Mouse (Mus musculus): ENCODE results near the gene Eif4e. TPM values are rescaled to one million over a fixed set of nuclear protein-coding genes. Genes with fewer than 3 reads are reported as not detected.

The Eif4e gene
- 252 TPM for polyA plus RNA-seq (2017; shearing (Covaris generic))

DNA sequence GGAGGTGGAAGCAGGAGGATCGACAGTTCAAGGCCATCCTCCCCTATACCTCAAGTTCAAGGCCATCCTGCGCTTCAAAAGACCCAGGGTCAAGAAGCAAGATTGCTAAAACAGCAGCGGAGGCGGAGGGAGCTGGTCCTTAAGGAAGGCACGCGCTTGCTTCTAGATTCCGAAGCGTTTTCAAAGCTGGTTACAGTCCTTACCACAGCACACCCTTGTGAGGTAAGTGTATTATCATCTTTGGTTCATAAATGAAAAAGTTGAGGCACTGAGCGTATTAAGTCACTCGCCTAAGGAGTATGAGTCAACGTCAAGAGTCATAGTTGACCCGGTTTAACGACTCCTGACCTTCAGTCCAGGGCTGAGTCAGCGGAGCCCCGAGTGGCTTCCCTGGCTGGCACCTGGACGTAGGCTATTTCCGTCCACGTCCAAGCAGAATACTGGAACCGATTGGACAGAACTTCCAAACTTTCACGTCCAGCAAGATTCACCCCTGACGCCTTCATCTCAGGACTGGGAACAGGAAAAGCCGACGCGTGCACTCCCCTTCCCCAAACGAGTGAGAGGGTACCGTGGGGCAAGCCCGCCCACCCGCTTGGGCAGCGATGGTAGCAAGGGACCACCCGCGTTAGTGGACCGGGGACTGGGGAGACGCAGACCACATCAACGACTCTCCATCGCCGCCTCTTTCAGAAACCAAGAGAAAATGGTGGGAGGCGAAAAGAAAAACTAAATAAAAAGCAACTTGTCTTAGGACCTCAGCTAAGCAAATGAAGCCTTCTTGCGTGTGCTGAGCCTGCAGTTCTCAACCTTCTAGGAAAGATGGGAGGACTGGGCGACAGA, at the start of gene Eif4e:
Gene Eif4e (plus strand): TSS at position 107 of the 843 bp plus-strand sequence.

DNA sequence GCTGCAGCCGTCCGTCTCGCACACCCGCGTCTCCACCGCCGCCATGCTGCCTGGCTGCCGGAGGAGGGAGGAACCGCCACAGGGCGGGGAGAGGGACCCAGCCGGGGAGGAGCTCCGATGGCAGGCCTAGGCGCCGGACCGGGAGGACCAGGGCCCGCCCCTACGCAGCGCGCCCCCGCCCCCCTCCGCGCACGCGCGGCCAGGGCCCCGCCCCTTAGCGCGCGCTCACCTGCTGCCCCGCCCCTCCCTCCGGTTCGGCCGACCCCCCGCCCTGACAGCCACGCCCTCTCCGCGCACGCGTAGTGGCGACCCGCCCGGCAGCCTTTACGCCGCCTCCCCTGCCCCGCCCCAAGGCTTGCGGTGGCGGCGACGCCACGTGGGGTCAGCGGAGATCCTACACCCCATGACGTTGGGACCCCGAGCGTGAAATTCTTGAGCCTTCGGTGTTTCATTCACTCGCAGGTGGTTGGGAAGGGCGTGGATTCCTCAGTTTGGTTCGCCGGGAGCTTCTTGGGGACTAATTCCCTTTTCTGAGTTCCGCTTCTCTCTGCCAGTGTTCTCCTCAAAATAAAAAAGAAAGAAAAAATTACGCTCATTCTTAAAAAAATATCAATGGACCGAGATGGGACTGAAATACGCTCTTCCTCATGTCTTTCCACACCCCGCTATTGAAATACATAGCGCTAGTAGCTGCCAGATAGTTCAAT, 36.5 kb upstream of the Eif4e start, which contains the start of gene Metap1:
Gene Metap1 (minus strand): TSS at position 189 of the 707 bp plus-strand sequence.

Other genes with a start within 250 kb of the Eif4e start
- gene Adh6a, start 212.9 kb upstream of the Eif4e start, polyA plus RNA-seq (2017; shearing (Covaris generic)) = not detected
- gene Adh6b, start 184.4 kb upstream of the Eif4e start, polyA plus RNA-seq (2017; shearing (Covaris generic)) = not detected
- not detected for gene Adh4, start 110.7 kb upstream of the Eif4e start, polyA plus RNA-seq (2017; shearing (Covaris generic))
- gene Adh5, start 83.1 kb upstream of the Eif4e start, polyA plus RNA-seq (2017; shearing (Covaris generic)) = 152 TPM
- gene Metap1, start 36.7 kb upstream of the Eif4e start, polyA plus RNA-seq (2017; shearing (Covaris generic)) = 63.7 TPM
- gene Tspan5, start 216.0 kb downstream of the Eif4e start, polyA plus RNA-seq (2017; shearing (Covaris generic)) = 4.5 TPM

Data from inflammation-experienced regulatory T-cells, adult 16 weeks (primary cell).